Mouse (Mus musculus): Measurements from ENCODE around the gene Gm20503. TPM values are rescaled to one million over a fixed set of nuclear protein-coding genes. Genes with fewer than 3 reads are reported as not detected.

Gm20503 gene
- polyA plus RNA-seq, 1 experiment from 2014 or later, result 23.2 TPM

- Histone ChIP-seq H3K4me1 (ENCODE audit: insufficient read depth, low read depth, low read length) (no peaks in the 10 kb centered on the region), H3K4me2 (replicated peaks; ENCODE audit: low read depth, low read length) (no peak overlapping the region), H3K9ac (replicated peaks; ENCODE audit: low read depth) (no peak overlapping the region), H3K9me3 (ENCODE audit: low read length) (no peaks in the 10 kb centered on the region), H3K4me3 (ENCODE audit: low read depth, low read length) (no peak overlapping the region), H3K36me3 (ENCODE audit: insufficient read depth, low read length) (no peaks in the 10 kb centered on the region), H3K27me3 (replicated peaks; ENCODE audit: insufficient read depth, low read length) (no peaks in the 10 kb centered on the region), H3K27ac (ENCODE audit: low read length) (no peak overlapping the region)
- no peak for DNase-seq (ENCODE audit: low spot score)
- no peak for ATAC-seq
- 52% methylated on average over 5 of the region's 5 CpGs for WGBS
- no peak for TF ChIP-seq CTCF (IDR thresholded peaks at IDR 0.05)
Measured at GRCm38 (mm10) chr4:58992195-58992594, 10.8 kb upstream of the Gm20503 start.

- ATAC-seq (no peak), DNase-seq (ENCODE audit: low spot score) (no peak)
- no peak within 1 kb of the TSS for H3K4me2 ChIP-seq (replicated peaks; ENCODE audit: low read depth, low read length)
Measured at GRCm38 (mm10) chr4:58994762-58995161, 8.2 kb upstream of the Gm20503 start, which contains the start of gene Dnajc25. TSS of gene Dnajc25 (plus strand) at chr4:58995062.

DNA sequence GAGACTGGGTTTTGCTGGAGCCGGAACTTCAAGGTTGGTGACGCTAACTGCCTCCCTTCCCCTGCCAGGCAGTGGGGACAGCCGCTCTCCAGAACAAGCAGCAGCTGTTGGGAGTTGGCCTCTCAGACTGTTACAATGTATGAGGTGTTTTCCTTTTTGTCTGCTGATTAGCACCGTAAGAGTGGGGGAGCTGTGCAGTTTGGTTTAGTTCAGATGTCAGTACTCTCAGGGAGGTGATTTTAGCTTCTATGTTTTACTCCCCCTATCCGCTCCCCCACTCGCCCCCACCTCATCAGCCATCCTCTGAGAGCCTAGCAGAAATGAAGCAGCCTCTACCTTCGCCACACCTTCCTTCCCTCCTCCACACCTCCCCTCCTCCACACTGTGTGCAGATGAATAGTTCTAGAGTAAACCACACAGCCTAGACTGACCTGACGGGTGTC lies 7.7 kb upstream of the Gm20503 start:
- H3K9me3 ChIP-seq (ENCODE audit: low read length), result no peaks in the 10 kb centered on the region
- no peaks in the 10 kb centered on the region for H3K27me3 ChIP-seq (replicated peaks; ENCODE audit: insufficient read depth, low read length)
- ATAC-seq (no peak), DNase-seq (ENCODE audit: low spot score) (no peak)
- WGBS, result 43% methylated on average over 8 of the region's 8 CpGs
- H3K4me2 ChIP-seq (replicated peaks; ENCODE audit: low read depth, low read length), result no peak overlapping the region
- no peaks in the 10 kb centered on the region for H3K4me1 ChIP-seq (ENCODE audit: insufficient read depth, low read depth, low read length)
- TF ChIP-seq EP300 (IDR thresholded peaks at IDR 0.05), result no peak
- no peak for TF ChIP-seq CTCF (IDR thresholded peaks at IDR 0.05)
- H3K27ac ChIP-seq (ENCODE audit: low read length), result no peak overlapping the region
- H3K4me3 ChIP-seq (ENCODE audit: low read depth, low read length), result no peak overlapping the region
- H3K36me3 ChIP-seq (ENCODE audit: insufficient read depth, low read length), result no peaks in the 10 kb centered on the region
- H3K9ac ChIP-seq (replicated peaks; ENCODE audit: low read depth), result no peak overlapping the region

More at GRCm38 (mm10) chr4:58994762-58995161, 8.2 kb upstream of the Gm20503 start, which contains the start of gene Dnajc25:
- no peaks in the 10 kb centered on the region for H3K4me1 ChIP-seq (ENCODE audit: insufficient read depth, low read depth, low read length)
- no peak within 1 kb of the TSS for H3K4me3 ChIP-seq (ENCODE audit: low read depth, low read length)
- H3K9ac ChIP-seq (replicated peaks; ENCODE audit: low read depth), result no peak within 1 kb of the TSS
- WGBS, result 61% methylated on average over 4 of the region's 4 CpGs
- no peaks in the 10 kb centered on the region for H3K36me3 ChIP-seq (ENCODE audit: insufficient read depth, low read length)
- H3K27ac ChIP-seq (ENCODE audit: low read length), result no peak within 1 kb of the TSS
- no peaks in the 10 kb centered on the region for H3K9me3 ChIP-seq (ENCODE audit: low read length)
- TF ChIP-seq EP300 (IDR thresholded peaks at IDR 0.05), result no peak
- TF ChIP-seq CTCF (IDR thresholded peaks at IDR 0.05), result no peak
- H3K27me3 ChIP-seq (replicated peaks; ENCODE audit: insufficient read depth, low read length), result no peaks in the 10 kb centered on the region

DNA sequence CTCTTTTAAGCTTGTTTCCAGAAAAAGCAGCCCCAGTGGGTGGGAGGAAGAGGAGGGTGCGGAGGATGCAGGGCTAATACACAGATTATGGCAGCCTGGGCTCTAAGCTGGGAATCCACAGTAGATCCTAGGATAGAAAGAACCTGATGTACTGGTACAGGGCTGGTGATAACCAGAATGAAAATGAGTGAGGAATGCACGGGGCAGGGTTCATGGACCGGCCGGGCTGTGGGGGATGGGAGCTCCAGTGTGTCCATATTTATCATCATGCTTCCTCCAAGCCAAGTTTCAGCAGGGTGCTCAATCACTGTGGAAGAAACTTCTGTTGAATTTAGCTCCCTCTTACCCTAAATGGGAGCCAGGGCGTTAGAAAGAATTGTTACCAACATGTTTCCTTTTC lies 5.9 kb upstream of the Gm20503 start:
- Histone ChIP-seq H3K27ac (ENCODE audit: low read length) (no peak overlapping the region), H3K27me3 (replicated peaks; ENCODE audit: insufficient read depth, low read length) (no peaks in the 10 kb centered on the region), H3K4me3 (ENCODE audit: low read depth, low read length) (no peak overlapping the region), H3K9me3 (ENCODE audit: low read length) (no peaks in the 10 kb centered on the region), H3K4me2 (replicated peaks; ENCODE audit: low read depth, low read length) (no peak overlapping the region), H3K36me3 (ENCODE audit: insufficient read depth, low read length) (no peaks in the 10 kb centered on the region), H3K4me1 (ENCODE audit: insufficient read depth, low read depth, low read length) (no peaks in the 10 kb centered on the region), H3K9ac (replicated peaks; ENCODE audit: low read depth) (no peak overlapping the region)
- no peak for ATAC-seq
- no peak for TF ChIP-seq EP300 (IDR thresholded peaks at IDR 0.05)
- WGBS, result 45% methylated on average over 5 of the region's 5 CpGs
- no peak for DNase-seq (ENCODE audit: low spot score)

- TF ChIP-seq CTCF (IDR thresholded peaks at IDR 0.05) (no peak), EP300 (IDR thresholded peaks at IDR 0.05) (no peak)
- Histone ChIP-seq H3K9me3 (ENCODE audit: low read length) (no peaks in the 10 kb centered on the region), H3K4me1 (ENCODE audit: insufficient read depth, low read depth, low read length) (no peaks in the 10 kb centered on the region), H3K36me3 (ENCODE audit: insufficient read depth, low read length) (no peaks in the 10 kb centered on the region), H3K27ac (ENCODE audit: low read length) (no peak overlapping the region), H3K27me3 (replicated peaks; ENCODE audit: insufficient read depth, low read length) (no peaks in the 10 kb centered on the region), H3K4me3 (ENCODE audit: low read depth, low read length) (no peak overlapping the region), H3K9ac (replicated peaks; ENCODE audit: low read depth) (no peak overlapping the region), H3K4me2 (replicated peaks; ENCODE audit: low read depth, low read length) (no peak overlapping the region)
- WGBS, result 62% methylated on average over 1 of the region's 1 CpGs
- DNase-seq (ENCODE audit: low spot score) (no peak), ATAC-seq (no peak)
Measured at GRCm38 (mm10) chr4:58998688-58999087, 4.3 kb upstream of the Gm20503 start.

GRCm38 (mm10) chr4:58999686-59000085 lies 3.3 kb upstream of the Gm20503 start:
- 9% methylated on average over 2 of the region's 2 CpGs for WGBS
- Histone ChIP-seq H3K36me3 (ENCODE audit: insufficient read depth, low read length) (no peaks in the 10 kb centered on the region), H3K4me1 (ENCODE audit: insufficient read depth, low read depth, low read length) (peaks cover 4% of the 10 kb centered on the region; the same call in 1 of the 2 replicates), H3K27me3 (replicated peaks; ENCODE audit: insufficient read depth, low read length) (no peaks in the 10 kb centered on the region), H3K9ac (replicated peaks; ENCODE audit: low read depth) (no peak overlapping the region), H3K4me2 (replicated peaks; ENCODE audit: low read depth, low read length) (no peak overlapping the region), H3K4me3 (ENCODE audit: low read depth, low read length) (no peak overlapping the region), H3K27ac (ENCODE audit: low read length) (no peak overlapping the region), H3K9me3 (ENCODE audit: low read length) (no peaks in the 10 kb centered on the region)
- TF ChIP-seq CTCF (IDR thresholded peaks at IDR 0.05) (peak; percentile 95), EP300 (IDR thresholded peaks at IDR 0.05) (no peak)
- ATAC-seq, result no peak
- DNase-seq (ENCODE audit: low spot score), result peak; percentile 88

GRCm38 (mm10) chr4:59000614-59001013 lies 2.4 kb upstream of the Gm20503 start:
- no peak overlapping the region for H3K9ac ChIP-seq (replicated peaks; ENCODE audit: low read depth)
- H3K4me3 ChIP-seq (ENCODE audit: low read depth, low read length), result no peak overlapping the region
- DNase-seq (ENCODE audit: low spot score), result peak; percentile 40

More at GRCm38 (mm10) chr4:59000614-59001013, 2.4 kb upstream of the Gm20503 start:
- H3K27me3 ChIP-seq (replicated peaks; ENCODE audit: insufficient read depth, low read length), result no peaks in the 10 kb centered on the region
- peaks cover 4% of the 10 kb centered on the region; the same call in 1 of the 2 replicates for H3K4me1 ChIP-seq (ENCODE audit: insufficient read depth, low read depth, low read length)
- no peak overlapping the region for H3K4me2 ChIP-seq (replicated peaks; ENCODE audit: low read depth, low read length)
- ATAC-seq, result no peak
- 0% methylated on average over 2 of the region's 2 CpGs for WGBS
- H3K27ac ChIP-seq (ENCODE audit: low read length), result no peak overlapping the region
- H3K36me3 ChIP-seq (ENCODE audit: insufficient read depth, low read length), result no peaks in the 10 kb centered on the region
- TF ChIP-seq EP300 (IDR thresholded peaks at IDR 0.05) (no peak), CTCF (IDR thresholded peaks at IDR 0.05) (peak; percentile 67)
- H3K9me3 ChIP-seq (ENCODE audit: low read length), result no peaks in the 10 kb centered on the region
